Mouse (Mus musculus) testis, adult 2 months (tissue): ENCODE results near the gene Pxk.

ENCODE experiments used
- CTCF ChIP-seq: fragments of 200-500 bp; IDR thresholded peaks from 2 replicates; pipeline ENCODE4 v1.5.1; 2012; ENCODE audit warnings: low read depth, mild to moderate bottlenecking, inconsistent platforms, low read length, moderate library complexity; ENCODE audit not compliant: control insufficient read depth, insufficient read depth, insufficient replicate concordance
- POLR2A ChIP-seq: fragments of 200-500 bp; IDR thresholded peaks from 2 replicates; pipeline ENCODE4 v1.6.1; 2012; ENCODE audit warnings: low read depth, mild to moderate bottlenecking, inconsistent platforms, low read length, moderate library complexity; ENCODE audit not compliant: control insufficient read depth

DNA sequence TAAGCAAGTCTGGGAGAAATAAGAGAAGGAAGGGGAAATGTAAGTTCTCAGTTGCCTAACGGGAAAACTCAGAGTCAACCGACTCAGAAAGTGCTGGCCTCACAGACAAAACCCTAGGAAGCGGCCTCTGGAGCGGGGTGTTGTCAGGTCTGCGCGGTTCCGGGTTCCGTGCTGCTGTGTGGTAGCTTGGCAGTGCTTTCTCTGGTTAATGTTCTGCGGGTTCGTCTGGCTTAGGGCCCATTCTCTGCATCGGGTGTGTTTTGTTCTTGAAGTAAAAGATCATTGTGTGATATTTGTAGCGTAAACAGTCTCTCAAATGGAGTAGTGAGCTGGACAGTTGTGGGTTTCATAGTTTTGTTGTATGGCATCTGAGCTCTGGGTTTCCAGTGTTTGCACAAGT, 4.7 kb downstream of the Pxk start:
- TF ChIP-seq CTCF (no peak), POLR2A (no peak)
